In genomic region chr14:30865311-30865710, GRCm38 (mm10) we compare ENCODE assay signal across 12 mouse cellular contexts. TPM values are rescaled to one million over a fixed set of nuclear protein-coding genes. Genes with fewer than 3 reads are reported as not detected.
DNase-seq lines count a peak whose midpoint lies in the region; ATAC-seq and TF ChIP-seq lines count a peak whose summit lies in the region.
"Had no signal": no experiment of that assay in that cellular context is flagged by ENCODE, and none has a peak within 500 bp of the region (broad histone marks: within the 10 kb centered on the region; RNA-seq: fewer than 3 reads in every experiment).

No protein-coding gene starts in this region.

- H3K36me3 ChIP-seq in heart, embryonic 11.5 days (ENCODE audit: control insufficient read depth, insufficient read depth, low read length), result no peaks in the 10 kb centered on the region; the same call in 1 of the 2 replicates
- H3K36me3 ChIP-seq in liver, embryonic 14.5 days (replicated peaks; ENCODE audit: control insufficient read depth, insufficient read depth, low read depth), result no peaks in the 10 kb centered on the region
- H3K36me3 ChIP-seq in liver, embryonic 11.5 days (ENCODE audit: control insufficient read depth, insufficient read depth, low read length), result no peaks in the 10 kb centered on the region
- peaks cover 68% of the 10 kb centered on the region for H3K36me3 ChIP-seq in G1E (replicated peaks)

- H3K4me3 ChIP-seq in heart, embryonic 11.5 days (ENCODE audit: low read depth, low read length), result no peak overlapping the region
- no peak overlapping the region for H3K4me3 ChIP-seq in liver, embryonic 14.5 days (ENCODE audit: insufficient read depth in 1 of 2, low read depth in 2 of 2, low read length in 2 of 2)
- no peak overlapping the region for H3K4me3 ChIP-seq in liver, embryonic 11.5 days (ENCODE audit: low read depth, low read length)
- H3K4me3 ChIP-seq in G1E (ENCODE audit: low read depth, low read length), result no peak overlapping the region
- H3K4me3 ChIP-seq: limb, embryonic 12.5 days had no signal

- peak; percentile 61 for TF ChIP-seq CTCF in liver, embryonic 14.5 days (IDR thresholded peaks at IDR 0.05; ENCODE audit: low read depth)
- TF ChIP-seq CTCF in G1E (IDR thresholded peaks at IDR 0.05; ENCODE audit: low read depth, low read length), result 0 out of 2 replicates have a peak, but pooled peaks have one; percentile 11

- no peak overlapping the region for H3K9ac ChIP-seq in heart, embryonic 11.5 days (ENCODE audit: low read depth, low read length)
- H3K9ac ChIP-seq in liver, embryonic 14.5 days (replicated peaks), result no peak overlapping the region
- no peak overlapping the region for H3K9ac ChIP-seq in liver, embryonic 11.5 days (ENCODE audit: low read depth, low read length)
- H3K9ac ChIP-seq: limb, embryonic 12.5 days had no signal

- no peak for TF ChIP-seq EP300 in liver, embryonic 14.5 days (IDR thresholded peaks at IDR 0.05; ENCODE audit: low read depth)

- no peaks in the 10 kb centered on the region for H3K27me3 ChIP-seq in heart, embryonic 11.5 days (ENCODE audit: control insufficient read depth, insufficient read depth, low read length)
- no peaks in the 10 kb centered on the region for H3K27me3 ChIP-seq in liver, embryonic 14.5 days (ENCODE audit: control insufficient read depth, insufficient read depth, low read length)
- no peaks in the 10 kb centered on the region for H3K27me3 ChIP-seq in liver, embryonic 11.5 days (replicated peaks; ENCODE audit: control insufficient read depth, insufficient read depth, low read length)
- peaks cover 2% of the 10 kb centered on the region; the same call in 1 of the 2 replicates for H3K27me3 ChIP-seq in G1E (ENCODE audit: insufficient read depth, low read length)
- H3K27me3 ChIP-seq: limb, embryonic 12.5 days; Patski had no signal

- ATAC-seq in heart, embryonic 11.5 days (replicated peaks; ENCODE audit: insufficient number of reproducible peaks, low FRiP score, low TSS enrichment), result no peak
- no peak for ATAC-seq in liver, embryonic 14.5 days (ENCODE audit: insufficient read depth)
- ATAC-seq in liver, embryonic 11.5 days (replicated peaks; ENCODE audit: low FRiP score), result no peak
- ATAC-seq in G1E (ENCODE audit: extremely low read depth, insufficient number of reproducible peaks, low FRiP score, poor library complexity, severe bottlenecking), result no peak
- ATAC-seq in megakaryocyte progenitor cell, adult 5-6 weeks (replicated peaks; ENCODE audit: poor library complexity), result peak; percentile 38
- ATAC-seq: Patski had no signal

- DNase-seq in heart, adult 11 months, result peak; percentile 91
- no peak for DNase-seq in liver, embryonic 14.5 days (ENCODE audit: low read depth in 3 of 3, low spot score in 3 of 3)
- no peak for DNase-seq in liver, embryonic 11.5 days (ENCODE audit: low spot score)
- no peak for DNase-seq in G1E (ENCODE audit: low spot score)
- DNase-seq in c-Kit-positive CD71-positive TER-119-positive erythroid progenitor cells, embryonic 14.5 days (ENCODE audit: low spot score), result no peak
- no peak for DNase-seq in frontal cortex, postnatal 10 days (ENCODE audit: low spot score in 2 of 2)
- DNase-seq: heart, adult 18-20 months; thymus, adult 2 months had no signal

- H3K4me1 ChIP-seq in heart, embryonic 11.5 days (ENCODE audit: control insufficient read depth, insufficient read depth, low read length), result peaks cover 9% of the 10 kb centered on the region
- peaks cover 3 to 16% of the 10 kb centered on the region in 2 experiments; a peak in 1 of 4 replicates for H3K4me1 ChIP-seq in liver, embryonic 14.5 days (replicated peaks; ENCODE audit: control insufficient read depth in 2 of 2, insufficient read depth in 2 of 2, low read length in 1 of 2)
- H3K4me1 ChIP-seq in liver, embryonic 11.5 days (replicated peaks; ENCODE audit: control insufficient read depth, insufficient read depth, low read length), result peaks cover 9% of the 10 kb centered on the region
- H3K4me1 ChIP-seq in G1E (ENCODE audit: insufficient read depth, low read depth, low read length), result no peaks in the 10 kb centered on the region

- H3K27ac ChIP-seq in heart, embryonic 11.5 days (ENCODE audit: low read depth, low read length), result no peak overlapping the region
- no peak overlapping the region for H3K27ac ChIP-seq in liver, embryonic 14.5 days
- no peak overlapping the region for H3K27ac ChIP-seq in liver, embryonic 11.5 days (ENCODE audit: low read depth, low read length)
- H3K27ac ChIP-seq: limb, embryonic 12.5 days had no signal

- H3K9me3 ChIP-seq in heart, embryonic 11.5 days (replicated peaks; ENCODE audit: control insufficient read depth, low read length), result no peaks in the 10 kb centered on the region
- H3K9me3 ChIP-seq in liver, embryonic 14.5 days (ENCODE audit: control insufficient read depth, low read length), result no peaks in the 10 kb centered on the region
- no peaks in the 10 kb centered on the region for H3K9me3 ChIP-seq in liver, embryonic 11.5 days (ENCODE audit: control insufficient read depth, low read length)
- no peaks in the 10 kb centered on the region for H3K9me3 ChIP-seq in G1E (replicated peaks)

- no peak overlapping the region for H3K4me2 ChIP-seq in heart, embryonic 11.5 days
- no peak overlapping the region for H3K4me2 ChIP-seq in liver, embryonic 14.5 days (ENCODE audit: low read depth)
- H3K4me2 ChIP-seq in liver, embryonic 11.5 days, result no peak overlapping the region
- H3K4me2 ChIP-seq: limb, embryonic 12.5 days had no signal

- WGBS in heart, embryonic 11.5 days (ENCODE audit: insufficient replicate concordance), result 57% methylated on average over 3 of the region's 3 CpGs
- 69% methylated on average over 3 of the region's 3 CpGs for WGBS in liver, embryonic 14.5 days (ENCODE audit: insufficient replicate concordance)
- 68% methylated on average over 3 of the region's 3 CpGs for WGBS in liver, embryonic 11.5 days

RNA-seq across cellular contexts. Expression of gene Mustn1, which starts 13.7 kb away (rescaled TPM):
- 1.8 and 2.0 TPM in 2 replicates for polyA plus RNA-seq in heart, embryonic 11.5 days (2014; fragmentation: Nextera tagmentation; extraction: Ambion mirVana)
- polyA plus RNA-seq in liver, embryonic 14.5 days (2012; rRNA removed), result 0.42 and 0.55 TPM in 2 replicates
- 0.37 and 0.72 TPM in 2 replicates for polyA plus RNA-seq in liver, embryonic 14.5 days (2014; fragmentation: Nextera tagmentation; extraction: Ambion mirVana)
- 0.25 and 0.45 TPM in 2 replicates for polyA plus RNA-seq in liver, embryonic 11.5 days (2014; fragmentation: Nextera tagmentation; extraction: Ambion mirVana)
- 1.2 TPM in 1 of 2 replicates, not detected in the other for total RNA-seq in G1E (2014; fragmentation: Nextera tagmentation)
- 0.38 and 0.64 TPM in 2 replicates for total RNA-seq in G1E (2017)
- 0.06 and 0.20 TPM in 2 replicates for polyA plus RNA-seq in G1E (2012)
- 0.47 and 0.49 TPM in 2 replicates for total RNA-seq in megakaryocyte progenitor cell, adult 5-6 weeks (2015)
- total RNA-seq in megakaryocyte progenitor cell, adult 5-6 weeks (2017), result 0.27 and 0.50 TPM in 2 replicates

RNA-seq across cellular contexts. Expression of gene Itih4, which starts 21.0 kb away (rescaled TPM):
- polyA plus RNA-seq in heart, embryonic 11.5 days (2014; fragmentation: Nextera tagmentation; extraction: Ambion mirVana), result not detected in 2 replicates
- polyA plus RNA-seq in liver, embryonic 14.5 days (2012; rRNA removed), result 34.6 and 56.0 TPM in 2 replicates
- 82.3 and 113 TPM in 2 replicates for polyA plus RNA-seq in liver, embryonic 14.5 days (2014; fragmentation: Nextera tagmentation; extraction: Ambion mirVana)
- 3.4 and 4.4 TPM in 2 replicates for polyA plus RNA-seq in liver, embryonic 11.5 days (2014; fragmentation: Nextera tagmentation; extraction: Ambion mirVana)
- total RNA-seq in G1E (2014; fragmentation: Nextera tagmentation) (not detected in 2 replicates), G1E (2017) (0.11 TPM in 1 of 2 replicates, not detected in the other)
- polyA plus RNA-seq in G1E (2012), result not detected in 2 replicates
- total RNA-seq in megakaryocyte progenitor cell, adult 5-6 weeks (2015), result not detected in 2 replicates
- total RNA-seq in megakaryocyte progenitor cell, adult 5-6 weeks (2017), result not detected in 2 replicates

RNA-seq across cellular contexts. Expression of gene Tmem110, which starts 39.9 kb away (rescaled TPM):
- polyA plus RNA-seq in heart, embryonic 11.5 days (2014; fragmentation: Nextera tagmentation; extraction: Ambion mirVana), result 16.0 and 18.2 TPM in 2 replicates
- polyA plus RNA-seq in liver, embryonic 14.5 days (2012; rRNA removed), result 3.5 and 6.2 TPM in 2 replicates
- 8.2 and 11.0 TPM in 2 replicates for polyA plus RNA-seq in liver, embryonic 14.5 days (2014; fragmentation: Nextera tagmentation; extraction: Ambion mirVana)
- 22.6 and 26.1 TPM in 2 replicates for polyA plus RNA-seq in liver, embryonic 11.5 days (2014; fragmentation: Nextera tagmentation; extraction: Ambion mirVana)
- total RNA-seq in G1E (2014; fragmentation: Nextera tagmentation), result 12.2 and 12.5 TPM in 2 replicates
- 5.8 and 6.0 TPM in 2 replicates for total RNA-seq in G1E (2017)
- polyA plus RNA-seq in G1E (2012), result 14.5 and 14.6 TPM in 2 replicates
- 7.1 and 10.9 TPM in 2 replicates for total RNA-seq in megakaryocyte progenitor cell, adult 5-6 weeks (2015)
- 6.4 and 9.8 TPM in 2 replicates for total RNA-seq in megakaryocyte progenitor cell, adult 5-6 weeks (2017)

RNA-seq across cellular contexts. Expression of gene Itih3, which starts 58.2 kb away (rescaled TPM):
- 1.4 and 1.7 TPM in 2 replicates for polyA plus RNA-seq in heart, embryonic 11.5 days (2014; fragmentation: Nextera tagmentation; extraction: Ambion mirVana)
- 124 and 152 TPM in 2 replicates for polyA plus RNA-seq in liver, embryonic 14.5 days (2012; rRNA removed)
- 250 and 275 TPM in 2 replicates for polyA plus RNA-seq in liver, embryonic 14.5 days (2014; fragmentation: Nextera tagmentation; extraction: Ambion mirVana)
- 57.8 and 64.8 TPM in 2 replicates for polyA plus RNA-seq in liver, embryonic 11.5 days (2014; fragmentation: Nextera tagmentation; extraction: Ambion mirVana)
- total RNA-seq in G1E (2014; fragmentation: Nextera tagmentation) (not detected in 2 replicates), G1E (2017) (not detected in 2 replicates)
- polyA plus RNA-seq in G1E (2012), result not detected in 2 replicates
- total RNA-seq in megakaryocyte progenitor cell, adult 5-6 weeks (2015), result not detected in 2 replicates
- not detected in 2 replicates for total RNA-seq in megakaryocyte progenitor cell, adult 5-6 weeks (2017)
- polyA plus RNA-seq: limb, embryonic 12.5 days had no signal
